Mouse (Mus musculus): Measurements from ENCODE around the gene Olfr467. TPM values are rescaled to one million over a fixed set of nuclear protein-coding genes. Genes with fewer than 3 reads are reported as not detected.

Olfr467 gene
- not detected in 2 replicates for polyA plus RNA-seq (2014; fragmentation: Nextera tagmentation; extraction: Ambion mirVana)

GRCm38 (mm10) chr7:107811963-107812362 lies at the start of gene Olfr467:
Gene Olfr467, plus strand, starts transcription at chr7:107812263.
- H3K4me3 ChIP-seq (ENCODE audit: control insufficient read depth in 1 of 2, insufficient read depth in 1 of 2, low read depth in 1 of 2, low read length in 2 of 2): no peak within 1 kb of the TSS
- H3K27ac ChIP-seq (replicated peaks in 1 of 2; ENCODE audit: control insufficient read depth in 1 of 2, insufficient read depth in 1 of 2, low read depth in 2 of 2, low read length in 2 of 2): no peak within 1 kb of the TSS
- no peaks in the 10 kb centered on the region for H3K9me3 ChIP-seq (ENCODE audit: control insufficient read depth, low read length)
- H3K36me3 ChIP-seq (ENCODE audit: control insufficient read depth, insufficient read depth, low read length): no peaks in the 10 kb centered on the region
- H3K27me3 ChIP-seq (ENCODE audit: control insufficient read depth, insufficient read depth, low read length): no peaks in the 10 kb centered on the region
- no peak within 1 kb of the TSS for H3K9ac ChIP-seq (ENCODE audit: low read length)
- no peak within 1 kb of the TSS for H3K4me2 ChIP-seq (ENCODE audit: low read length)
- no peak for ATAC-seq (ENCODE audit: insufficient number of reproducible peaks, insufficient read depth, low FRiP score, low read depth)
- no peaks in the 10 kb centered on the region for H3K4me1 ChIP-seq (ENCODE audit: control insufficient read depth in 2 of 2, insufficient read depth in 2 of 2, low read length in 2 of 2)

DNA sequence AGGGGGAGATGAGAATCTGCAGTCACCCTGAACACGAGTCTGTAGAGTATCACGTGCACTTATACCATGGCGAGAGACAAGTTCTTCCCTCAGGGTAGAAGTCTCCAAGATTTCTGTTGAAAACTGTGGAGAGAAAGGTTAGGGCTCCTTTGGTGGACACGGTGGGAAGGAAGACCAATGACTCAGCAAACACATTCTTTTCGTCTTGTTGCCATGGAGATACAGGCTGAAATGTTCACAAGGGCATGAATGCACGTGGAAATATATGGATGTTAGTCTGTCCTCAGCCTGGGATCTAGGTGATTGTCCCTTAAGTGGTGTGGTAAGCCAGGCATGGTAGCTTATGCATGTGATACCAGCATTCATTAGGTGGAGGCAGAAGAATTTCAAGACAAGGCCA lies 41.3 kb upstream of the Olfr467 start:
- Histone ChIP-seq H3K9me3 (ENCODE audit: control insufficient read depth, low read length) (no peaks in the 10 kb centered on the region), H3K9ac (ENCODE audit: low read length) (no peak overlapping the region), H3K27ac (replicated peaks in 1 of 2; ENCODE audit: control insufficient read depth in 1 of 2, insufficient read depth in 1 of 2, low read depth in 2 of 2, low read length in 2 of 2) (no peak overlapping the region), H3K27me3 (ENCODE audit: control insufficient read depth, insufficient read depth, low read length) (no peaks in the 10 kb centered on the region), H3K4me2 (ENCODE audit: low read length) (no peak overlapping the region), H3K4me3 (ENCODE audit: control insufficient read depth in 1 of 2, insufficient read depth in 1 of 2, low read depth in 1 of 2, low read length in 2 of 2) (no peak overlapping the region), H3K4me1 (ENCODE audit: control insufficient read depth in 2 of 2, insufficient read depth in 2 of 2, low read length in 2 of 2) (no peaks in the 10 kb centered on the region), H3K36me3 (ENCODE audit: control insufficient read depth, insufficient read depth, low read length) (no peaks in the 10 kb centered on the region)
- 55% methylated on average over 6 of the region's 6 CpGs for WGBS
- no peak for ATAC-seq (ENCODE audit: insufficient number of reproducible peaks, insufficient read depth, low FRiP score, low read depth)

- Histone ChIP-seq H3K4me2 (ENCODE audit: low read length) (no peak overlapping the region), H3K9ac (ENCODE audit: low read length) (no peak overlapping the region), H3K4me1 (ENCODE audit: control insufficient read depth in 2 of 2, insufficient read depth in 2 of 2, low read length in 2 of 2) (no peaks in the 10 kb centered on the region), H3K4me3 (ENCODE audit: control insufficient read depth in 1 of 2, insufficient read depth in 1 of 2, low read depth in 1 of 2, low read length in 2 of 2) (no peak overlapping the region), H3K36me3 (ENCODE audit: control insufficient read depth, insufficient read depth, low read length) (no peaks in the 10 kb centered on the region), H3K27ac (replicated peaks in 1 of 2; ENCODE audit: control insufficient read depth in 1 of 2, insufficient read depth in 1 of 2, low read depth in 2 of 2, low read length in 2 of 2) (no peak overlapping the region), H3K27me3 (ENCODE audit: control insufficient read depth, insufficient read depth, low read length) (no peaks in the 10 kb centered on the region), H3K9me3 (ENCODE audit: control insufficient read depth, low read length) (no peaks in the 10 kb centered on the region)
- WGBS: 56% methylated on average over 1 of the region's 1 CpGs
- ATAC-seq (ENCODE audit: insufficient number of reproducible peaks, insufficient read depth, low FRiP score, low read depth): no peak
Observed at GRCm38 (mm10) chr7:107778216-107778615, 33.8 kb upstream of the Olfr467 start.

GRCm38 (mm10) chr7:107779611-107780010 lies 32.5 kb upstream of the Olfr467 start:
- Histone ChIP-seq H3K27ac (replicated peaks in 1 of 2; ENCODE audit: control insufficient read depth in 1 of 2, insufficient read depth in 1 of 2, low read depth in 2 of 2, low read length in 2 of 2) (no peak overlapping the region), H3K9ac (ENCODE audit: low read length) (no peak overlapping the region), H3K36me3 (ENCODE audit: control insufficient read depth, insufficient read depth, low read length) (no peaks in the 10 kb centered on the region), H3K9me3 (ENCODE audit: control insufficient read depth, low read length) (no peaks in the 10 kb centered on the region), H3K4me2 (ENCODE audit: low read length) (no peak overlapping the region), H3K4me1 (ENCODE audit: control insufficient read depth in 2 of 2, insufficient read depth in 2 of 2, low read length in 2 of 2) (no peaks in the 10 kb centered on the region), H3K27me3 (ENCODE audit: control insufficient read depth, insufficient read depth, low read length) (no peaks in the 10 kb centered on the region), H3K4me3 (ENCODE audit: control insufficient read depth in 1 of 2, insufficient read depth in 1 of 2, low read depth in 1 of 2, low read length in 2 of 2) (no peak overlapping the region)
- 41% methylated on average over 4 of the region's 4 CpGs for WGBS
- ATAC-seq (ENCODE audit: insufficient number of reproducible peaks, insufficient read depth, low FRiP score, low read depth): no peak

DNA sequence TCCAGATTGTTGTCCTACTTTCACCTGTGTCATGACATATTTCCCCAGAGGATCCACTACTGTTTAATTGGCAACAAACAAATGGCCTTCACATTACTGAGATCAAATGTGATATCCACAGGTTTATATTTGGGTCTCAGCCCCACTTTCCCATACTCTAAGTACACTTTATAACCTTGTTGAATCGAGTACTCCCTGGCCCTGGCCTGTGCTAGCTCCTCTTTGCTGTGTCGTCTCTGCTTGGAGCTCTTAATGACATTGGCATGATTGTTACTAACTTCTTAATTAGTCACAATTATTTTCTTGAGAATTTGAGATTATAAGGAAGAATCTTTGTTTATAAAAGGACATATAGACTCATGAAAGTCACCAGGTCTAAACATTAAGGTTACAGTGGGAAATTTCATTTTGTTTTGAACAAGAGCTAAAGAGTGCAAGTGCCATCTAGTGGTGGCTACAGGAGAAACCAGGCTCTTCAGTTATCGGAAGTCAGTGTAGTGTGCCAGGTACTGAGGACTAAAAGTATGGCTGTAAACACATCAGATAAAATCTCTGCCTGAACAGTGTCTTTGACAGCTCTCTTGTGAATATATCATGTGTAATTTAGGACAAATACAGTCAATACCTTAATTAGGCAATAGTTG lies 24.0 kb upstream of the Olfr467 start:
- 64% methylated on average over 3 of the region's 3 CpGs for WGBS
- H3K36me3 ChIP-seq (ENCODE audit: control insufficient read depth, insufficient read depth, low read length): no peaks in the 10 kb centered on the region
- no peaks in the 10 kb centered on the region for H3K9me3 ChIP-seq (ENCODE audit: control insufficient read depth, low read length)
- no peak for ATAC-seq (ENCODE audit: insufficient number of reproducible peaks, insufficient read depth, low FRiP score, low read depth)
- H3K27ac ChIP-seq (replicated peaks in 1 of 2; ENCODE audit: control insufficient read depth in 1 of 2, insufficient read depth in 1 of 2, low read depth in 2 of 2, low read length in 2 of 2): no peak overlapping the region
- no peak overlapping the region for H3K4me3 ChIP-seq (ENCODE audit: control insufficient read depth in 1 of 2, insufficient read depth in 1 of 2, low read depth in 1 of 2, low read length in 2 of 2)
- H3K4me1 ChIP-seq (ENCODE audit: control insufficient read depth in 2 of 2, insufficient read depth in 2 of 2, low read length in 2 of 2): no peaks in the 10 kb centered on the region
- H3K4me2 ChIP-seq (ENCODE audit: low read length): no peak overlapping the region
- H3K9ac ChIP-seq (ENCODE audit: low read length): no peak overlapping the region
- no peaks in the 10 kb centered on the region for H3K27me3 ChIP-seq (ENCODE audit: control insufficient read depth, insufficient read depth, low read length)

GRCm38 (mm10) chr7:107796500-107796899 lies 15.6 kb upstream of the Olfr467 start:
- Histone ChIP-seq H3K9ac (ENCODE audit: low read length) (no peak overlapping the region), H3K4me2 (ENCODE audit: low read length) (no peak overlapping the region), H3K4me1 (ENCODE audit: control insufficient read depth in 2 of 2, insufficient read depth in 2 of 2, low read length in 2 of 2) (no peaks in the 10 kb centered on the region), H3K4me3 (ENCODE audit: control insufficient read depth in 1 of 2, insufficient read depth in 1 of 2, low read depth in 1 of 2, low read length in 2 of 2) (no peak overlapping the region), H3K9me3 (ENCODE audit: control insufficient read depth, low read length) (no peaks in the 10 kb centered on the region), H3K27me3 (ENCODE audit: control insufficient read depth, insufficient read depth, low read length) (no peaks in the 10 kb centered on the region), H3K27ac (replicated peaks in 1 of 2; ENCODE audit: control insufficient read depth in 1 of 2, insufficient read depth in 1 of 2, low read depth in 2 of 2, low read length in 2 of 2) (no peak overlapping the region), H3K36me3 (ENCODE audit: control insufficient read depth, insufficient read depth, low read length) (no peaks in the 10 kb centered on the region)
- WGBS: 80% methylated on average over 2 of the region's 2 CpGs
- no peak for ATAC-seq (ENCODE audit: insufficient number of reproducible peaks, insufficient read depth, low FRiP score, low read depth)

DNA sequence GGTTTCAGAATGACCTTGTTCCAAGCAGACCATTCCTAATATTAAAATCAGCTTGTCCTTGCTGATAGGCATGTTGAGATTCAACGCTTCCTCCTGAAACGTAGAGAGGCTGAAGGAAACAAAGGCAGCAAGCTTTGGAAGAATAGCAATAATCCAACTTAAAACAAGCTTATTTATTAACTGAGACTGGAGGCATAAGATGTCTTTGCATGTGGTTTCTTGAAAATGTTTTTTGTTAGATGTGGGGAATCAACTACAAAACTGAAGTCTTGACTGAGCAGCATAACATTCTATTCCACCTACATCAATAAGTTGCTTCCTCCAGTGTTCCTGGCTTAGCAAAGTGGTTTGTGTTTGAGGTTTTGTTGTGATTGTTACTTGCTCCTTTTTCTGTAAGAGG lies 11.0 kb upstream of the Olfr467 start, which contains the start of gene Ovch2:
Ovch2 (minus strand) TSS at position 101 of the 400 bp plus-strand sequence.
- no peak for ATAC-seq (ENCODE audit: insufficient number of reproducible peaks, insufficient read depth, low FRiP score, low read depth)

GRCm38 (mm10) chr7:107802138-107802537 lies 9.9 kb upstream of the Olfr467 start:
- 59% methylated on average over 3 of the region's 3 CpGs for WGBS

More for the DNA sequence above, 11.0 kb upstream of the Olfr467 start, which contains the start of gene Ovch2:
- WGBS: 82% methylated on average over 2 of the region's 2 CpGs
- Histone ChIP-seq H3K4me2 (ENCODE audit: low read length) (no peak within 1 kb of the TSS), H3K27me3 (ENCODE audit: control insufficient read depth, insufficient read depth, low read length) (no peaks in the 10 kb centered on the region), H3K27ac (replicated peaks in 1 of 2; ENCODE audit: control insufficient read depth in 1 of 2, insufficient read depth in 1 of 2, low read depth in 2 of 2, low read length in 2 of 2) (no peak within 1 kb of the TSS), H3K9ac (ENCODE audit: low read length) (no peak within 1 kb of the TSS), H3K9me3 (ENCODE audit: control insufficient read depth, low read length) (no peaks in the 10 kb centered on the region), H3K4me3 (ENCODE audit: control insufficient read depth in 1 of 2, insufficient read depth in 1 of 2, low read depth in 1 of 2, low read length in 2 of 2) (no peak within 1 kb of the TSS), H3K4me1 (ENCODE audit: control insufficient read depth in 2 of 2, insufficient read depth in 2 of 2, low read length in 2 of 2) (no peaks in the 10 kb centered on the region), H3K36me3 (ENCODE audit: control insufficient read depth, insufficient read depth, low read length) (no peaks in the 10 kb centered on the region)

More at GRCm38 (mm10) chr7:107802138-107802537, 9.9 kb upstream of the Olfr467 start:
- Histone ChIP-seq H3K9me3 (ENCODE audit: control insufficient read depth, low read length) (no peaks in the 10 kb centered on the region), H3K9ac (ENCODE audit: low read length) (no peak overlapping the region), H3K4me1 (ENCODE audit: control insufficient read depth in 2 of 2, insufficient read depth in 2 of 2, low read length in 2 of 2) (no peaks in the 10 kb centered on the region), H3K4me3 (ENCODE audit: control insufficient read depth in 1 of 2, insufficient read depth in 1 of 2, low read depth in 1 of 2, low read length in 2 of 2) (no peak overlapping the region), H3K36me3 (ENCODE audit: control insufficient read depth, insufficient read depth, low read length) (no peaks in the 10 kb centered on the region), H3K27ac (replicated peaks in 1 of 2; ENCODE audit: control insufficient read depth in 1 of 2, insufficient read depth in 1 of 2, low read depth in 2 of 2, low read length in 2 of 2) (no peak overlapping the region), H3K27me3 (ENCODE audit: control insufficient read depth, insufficient read depth, low read length) (no peaks in the 10 kb centered on the region), H3K4me2 (ENCODE audit: low read length) (no peak overlapping the region)
- no peak for ATAC-seq (ENCODE audit: insufficient number of reproducible peaks, insufficient read depth, low FRiP score, low read depth)
